Mouse (Mus musculus) NIH3T3 (cell line): Measurements from ENCODE around the gene Ccl17.
A peak's percentile ranks its signal among the peaks of the same experiment; 100 is the strongest.

Experiments
- DNase-seq: peaks from one replicate; pipeline ENCODE4 v3.0.0-alpha.2; 2012; ENCODE audit warnings: low read depth

Gene Ccl17

DNA sequence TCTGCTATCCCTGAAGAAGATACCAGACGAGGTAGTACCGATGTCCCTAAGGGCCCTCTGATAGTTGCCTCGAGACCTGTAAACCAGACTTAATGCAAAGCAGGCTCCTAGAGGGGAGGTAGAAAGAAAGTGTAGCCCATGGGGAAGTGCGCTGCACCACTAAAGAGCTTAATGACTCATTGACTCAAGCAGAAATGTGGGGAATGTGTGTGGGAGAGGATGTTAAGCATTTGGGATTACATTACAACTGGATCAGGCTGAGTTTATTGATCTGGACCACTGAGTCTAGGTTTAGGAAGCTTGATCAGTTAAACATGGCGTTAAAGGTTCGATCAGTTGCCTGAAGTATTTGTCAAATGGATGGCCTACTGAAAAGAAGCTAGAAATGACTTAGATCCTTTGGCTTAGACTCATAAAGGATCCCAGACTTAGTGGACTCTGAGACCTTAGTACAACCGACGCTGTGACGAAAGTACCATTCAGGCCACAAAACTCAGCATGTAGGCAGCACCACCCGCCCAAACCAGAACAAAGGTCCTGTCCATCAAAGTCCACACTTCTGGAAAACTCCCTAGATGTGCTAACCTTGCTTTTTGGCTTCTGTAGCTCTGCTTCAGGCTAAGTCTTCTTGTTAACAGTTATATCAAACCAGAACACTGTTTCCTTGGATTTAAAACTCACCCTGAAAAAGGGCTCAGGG is 20.8 kb upstream of the Ccl17 start:
- DNase-seq: peak; percentile 74

DNA sequence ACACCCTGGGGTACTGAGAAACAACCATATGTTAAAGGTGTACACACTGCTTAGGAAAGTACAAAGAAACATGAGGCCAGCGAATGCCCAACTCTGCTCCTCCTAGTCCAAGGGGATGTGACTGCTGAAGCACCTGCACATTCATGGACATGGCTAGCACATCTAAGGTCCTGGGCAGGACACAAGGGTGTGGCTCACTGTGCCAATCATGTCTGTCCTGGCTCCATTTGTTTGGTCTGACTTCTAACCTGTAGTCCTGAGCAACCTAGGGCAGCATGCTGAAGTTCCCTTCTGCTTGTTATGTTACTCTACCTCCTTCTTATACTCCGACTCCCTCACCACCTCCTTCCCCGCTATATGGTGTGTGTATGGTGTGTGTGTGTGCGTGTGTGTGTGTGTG is 15.9 kb upstream of the Ccl17 start:
- no peak for DNase-seq

DNA sequence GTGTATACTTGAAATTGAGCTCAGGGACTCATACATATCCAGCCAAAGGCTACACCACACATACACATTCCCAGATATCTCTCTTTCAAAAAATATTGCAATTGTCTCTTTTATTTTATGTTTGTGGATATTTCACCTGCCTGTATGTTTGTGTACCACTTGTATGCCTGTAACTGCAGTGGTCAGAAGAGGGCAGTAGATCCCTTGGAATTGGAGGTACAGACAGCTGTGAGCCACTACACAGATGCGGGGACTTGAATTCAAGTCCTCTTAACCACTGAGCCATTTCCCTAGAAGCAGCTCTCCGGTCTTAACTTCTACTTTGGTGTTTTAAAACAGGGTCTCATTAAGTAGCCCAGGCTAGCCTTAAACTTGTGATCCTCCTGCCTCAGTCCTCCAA is 15.5 kb upstream of the Ccl17 start:
- no peak for DNase-seq

DNA sequence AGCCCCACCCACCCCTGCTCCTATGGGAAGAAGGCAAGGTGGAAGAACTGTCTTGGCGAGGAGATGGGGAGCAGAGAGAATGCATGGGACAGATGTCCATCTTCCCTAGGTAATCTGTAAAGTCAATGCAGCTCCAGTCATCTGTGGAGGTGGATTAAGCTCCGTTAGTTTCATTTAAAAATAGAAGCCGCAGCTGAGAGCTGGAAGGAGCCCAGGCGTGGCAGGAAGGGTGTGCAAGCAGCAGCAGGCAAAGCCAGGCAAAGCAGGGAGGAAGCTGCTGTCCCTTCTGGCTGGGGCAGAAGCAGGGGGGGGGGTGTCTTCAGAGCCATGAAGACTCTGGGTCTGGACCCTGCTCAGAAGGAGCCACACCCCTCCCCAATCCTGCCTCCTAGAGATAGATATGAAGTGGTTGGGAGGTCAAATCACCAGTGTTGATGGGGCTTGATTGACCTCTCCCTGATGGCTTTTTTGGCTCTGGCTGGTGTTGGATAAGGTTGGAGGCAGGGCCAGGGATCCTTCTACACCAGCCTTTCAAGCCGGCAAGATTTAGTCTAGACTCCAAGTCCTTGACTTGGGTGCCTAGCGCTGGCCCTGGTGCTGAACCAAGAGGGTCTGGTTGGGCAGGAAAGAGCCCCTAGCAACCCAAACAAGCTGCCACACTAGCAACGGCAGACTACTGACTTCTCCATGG is 9.8 kb upstream of the Ccl17 start:
- peak; percentile 61 for DNase-seq

DNA sequence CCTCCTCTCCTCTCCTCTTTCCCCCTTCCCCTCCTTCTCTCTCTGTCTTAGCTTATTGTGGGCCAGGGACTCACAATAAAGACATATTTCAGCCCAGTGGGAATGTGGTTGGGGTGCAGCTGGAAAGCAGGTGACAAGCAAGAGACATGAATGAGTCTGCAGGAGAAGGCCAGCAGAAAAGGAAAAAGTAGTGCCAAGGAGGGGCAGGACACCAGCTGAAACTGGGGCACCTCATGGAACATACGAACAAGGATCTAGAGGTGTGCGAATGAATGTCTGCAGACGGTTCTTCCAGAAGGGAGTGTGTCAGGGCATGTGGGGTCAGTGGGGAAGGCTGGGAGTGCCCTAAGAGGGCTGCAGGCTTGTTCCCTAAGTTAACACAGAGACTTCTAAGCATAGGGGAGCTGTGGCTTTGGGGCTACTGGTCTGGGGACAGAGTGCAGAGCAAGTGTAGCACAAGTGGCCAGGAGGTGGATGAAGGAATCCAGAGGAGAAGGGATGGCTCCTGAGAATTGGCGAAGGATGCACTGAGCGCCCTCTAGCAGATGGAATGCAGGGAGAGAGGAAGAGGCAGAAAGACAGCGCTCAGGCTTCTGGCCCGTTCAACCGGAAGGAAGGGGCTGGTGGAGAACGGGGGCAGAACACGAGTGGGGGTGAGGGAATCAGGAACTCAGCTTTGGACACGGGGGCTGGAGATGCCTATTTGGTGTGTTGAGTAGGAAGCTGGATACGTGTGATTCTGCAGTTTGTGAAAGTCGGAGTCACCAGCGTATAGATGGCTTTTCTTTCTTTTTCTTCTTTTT is 8.8 kb upstream of the Ccl17 start:
- DNase-seq: no peak

DNA sequence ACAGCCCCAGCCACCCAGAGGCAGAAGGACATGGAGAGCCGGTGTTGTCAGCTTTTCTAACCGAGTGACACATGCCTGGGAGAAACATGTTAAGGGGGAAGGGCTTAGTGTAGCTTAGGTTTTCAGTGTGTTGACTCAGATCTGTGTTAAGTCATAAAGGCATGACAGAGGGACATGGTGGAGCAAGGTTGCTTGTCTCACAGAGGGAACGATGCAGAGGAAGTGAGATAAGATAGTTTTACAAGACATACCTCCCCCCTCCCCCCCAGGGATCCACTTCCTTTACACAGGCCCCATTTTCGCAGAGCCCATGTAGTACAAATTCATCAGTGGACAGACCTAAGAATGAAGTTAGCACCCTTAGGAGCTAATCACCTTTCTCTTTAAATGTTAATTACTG is 7.9 kb upstream of the Ccl17 start:
- DNase-seq: no peak

DNA sequence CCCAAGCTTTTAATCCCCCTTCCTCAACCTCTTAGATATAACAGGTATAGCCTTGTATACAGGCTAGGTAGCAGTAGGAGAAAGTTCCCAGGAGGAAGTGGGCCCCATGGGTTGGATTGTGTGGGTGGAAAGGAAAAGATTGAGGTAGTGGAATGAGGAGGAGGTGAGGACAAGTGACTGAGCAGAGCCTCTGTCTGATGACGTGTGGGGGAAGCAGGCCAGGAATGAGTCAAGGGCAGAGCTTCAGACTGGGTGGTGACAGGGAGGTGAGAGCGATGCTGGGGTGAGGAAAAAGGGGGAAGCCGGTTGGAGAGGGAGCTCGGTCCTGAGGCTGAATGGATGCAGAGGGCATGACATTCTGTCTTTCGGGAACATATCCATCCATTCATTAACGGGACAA is 6.7 kb upstream of the Ccl17 start:
- peak; percentile 79 for DNase-seq

DNA sequence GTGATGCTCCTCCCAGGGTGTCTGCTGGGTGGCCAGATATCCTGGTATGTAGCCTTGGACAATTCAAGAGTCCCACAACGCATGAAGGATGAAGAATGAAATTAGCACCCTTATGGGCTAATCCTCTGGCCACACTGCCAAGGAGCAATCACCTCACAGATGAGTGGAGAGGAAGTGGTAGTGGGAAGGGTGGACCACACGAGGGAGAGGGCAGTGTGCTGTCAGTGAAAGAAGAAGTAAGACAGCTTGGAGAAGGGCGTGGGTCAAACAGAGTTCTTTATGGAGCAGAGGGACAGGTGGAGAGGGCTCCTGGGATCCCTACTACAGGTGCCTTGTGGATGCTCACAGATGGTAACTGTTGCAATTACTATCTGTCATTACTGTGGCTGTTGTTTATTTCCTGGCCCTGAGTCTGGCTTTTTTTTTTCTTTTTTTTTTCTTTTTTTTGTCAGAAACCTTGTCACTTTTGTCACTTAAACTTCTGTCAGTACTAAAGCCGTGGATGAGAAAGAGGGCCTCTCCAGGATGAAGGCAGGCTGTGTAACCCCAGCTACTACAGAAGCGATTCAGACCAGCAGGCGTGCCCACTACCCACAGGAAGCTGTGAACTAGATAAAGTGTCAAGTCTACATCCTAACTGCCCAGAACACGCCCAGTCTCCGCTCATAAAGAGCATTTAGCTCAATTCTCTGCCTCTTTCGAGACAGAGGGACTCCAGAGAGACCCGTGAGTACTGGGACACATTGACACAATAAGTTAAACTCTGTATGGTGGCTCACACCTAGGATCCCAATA is 5.5 kb upstream of the Ccl17 start:
- no peak for DNase-seq

DNA sequence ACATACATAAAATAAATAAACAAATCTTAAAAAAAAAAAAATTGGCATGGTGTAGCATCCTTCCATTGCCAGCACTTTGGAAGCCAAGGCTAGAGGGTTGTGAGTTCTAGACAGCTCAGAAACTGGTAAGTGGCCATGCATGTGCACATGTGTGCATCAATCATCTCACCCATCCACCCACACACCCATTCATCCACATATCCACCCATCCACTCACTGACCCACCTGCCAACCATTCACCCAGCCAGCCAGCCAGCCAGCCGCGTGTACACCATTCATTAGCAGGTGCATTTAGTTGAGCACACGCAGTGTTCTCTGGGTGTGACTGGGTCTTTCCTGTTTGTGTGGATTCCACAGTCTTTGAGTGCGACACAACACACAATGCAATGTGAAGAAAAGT is 4.4 kb upstream of the Ccl17 start:
- DNase-seq: no peak

DNA sequence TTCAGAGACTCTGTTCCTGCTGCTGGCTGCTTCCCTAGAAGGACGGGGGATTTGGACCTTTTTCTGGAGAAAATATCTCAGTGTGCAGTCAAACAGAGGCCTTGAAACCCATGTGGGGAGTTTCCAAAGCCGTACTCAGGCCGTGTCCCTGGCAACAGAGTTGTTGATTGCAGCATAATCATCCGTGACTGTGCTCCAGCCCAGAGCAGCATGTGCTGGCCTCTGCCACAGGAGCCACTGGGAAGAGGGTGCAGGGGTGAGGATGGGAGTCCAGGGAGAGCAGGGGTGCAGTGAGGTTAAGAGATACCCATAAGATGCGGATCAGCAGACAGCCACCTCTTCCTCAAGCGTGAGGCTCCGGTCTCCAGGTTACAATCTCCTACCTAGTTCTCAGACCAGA is 2.7 kb upstream of the Ccl17 start:
- DNase-seq: peak; percentile 77

DNA sequence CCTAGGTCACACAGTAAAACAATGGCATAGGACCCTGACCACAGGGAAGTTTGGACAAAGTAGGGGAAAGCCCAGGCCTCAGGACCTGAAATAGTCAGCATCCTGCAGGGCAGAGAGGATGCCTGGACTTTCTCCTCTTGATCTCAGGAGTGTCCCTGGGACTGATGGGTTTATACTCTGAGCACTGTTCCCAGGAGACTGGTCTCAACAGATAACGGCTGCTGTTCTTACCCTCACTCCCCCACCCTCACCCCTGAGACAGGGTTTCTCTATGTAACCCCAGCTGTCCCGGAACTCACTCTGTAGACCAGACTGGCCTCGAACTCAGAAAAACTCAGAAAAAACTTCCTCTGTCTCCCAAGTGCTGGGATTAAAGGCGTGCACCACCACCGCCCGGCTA is 1.9 kb upstream of the Ccl17 start:
- DNase-seq: no peak

DNA sequence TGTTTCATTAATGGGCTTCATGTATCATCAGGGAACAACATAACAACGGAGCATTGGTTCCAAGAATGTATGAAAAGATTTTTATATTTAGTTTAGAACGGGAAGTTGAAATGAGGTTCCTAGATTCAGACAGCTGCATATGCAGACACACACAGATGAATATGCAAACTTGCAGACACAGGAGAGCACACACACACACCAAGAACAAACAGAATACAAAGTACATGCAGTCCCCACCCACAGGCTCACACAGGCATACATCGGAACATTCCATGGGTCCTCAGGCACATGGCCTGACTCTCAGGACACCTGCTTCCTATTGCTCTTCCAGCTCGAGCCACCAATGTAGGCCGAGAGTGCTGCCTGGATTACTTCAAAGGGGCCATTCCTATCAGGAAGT is 602 bp downstream of the Ccl17 start:
- no peak for DNase-seq

DNA sequence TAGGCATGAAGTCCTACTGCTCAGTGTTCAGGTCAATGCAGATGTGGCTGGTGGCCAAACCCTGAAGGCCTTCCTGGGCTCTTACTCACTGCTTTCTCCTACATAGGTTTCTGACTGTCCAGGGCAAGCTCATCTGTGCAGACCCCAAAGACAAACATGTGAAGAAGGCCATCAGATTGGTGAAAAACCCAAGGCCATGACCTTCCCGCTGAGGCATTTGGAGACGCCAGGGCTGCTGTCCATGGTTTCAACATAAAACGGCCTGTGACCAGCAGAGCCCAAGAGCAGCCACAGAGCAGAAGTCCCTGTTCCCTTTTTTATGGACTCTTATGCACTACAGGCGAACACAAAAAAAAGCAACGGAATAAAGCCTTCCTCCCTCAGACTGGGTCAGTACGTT is 1.4 kb downstream of the Ccl17 start:
- peak; percentile 69 for DNase-seq

DNA sequence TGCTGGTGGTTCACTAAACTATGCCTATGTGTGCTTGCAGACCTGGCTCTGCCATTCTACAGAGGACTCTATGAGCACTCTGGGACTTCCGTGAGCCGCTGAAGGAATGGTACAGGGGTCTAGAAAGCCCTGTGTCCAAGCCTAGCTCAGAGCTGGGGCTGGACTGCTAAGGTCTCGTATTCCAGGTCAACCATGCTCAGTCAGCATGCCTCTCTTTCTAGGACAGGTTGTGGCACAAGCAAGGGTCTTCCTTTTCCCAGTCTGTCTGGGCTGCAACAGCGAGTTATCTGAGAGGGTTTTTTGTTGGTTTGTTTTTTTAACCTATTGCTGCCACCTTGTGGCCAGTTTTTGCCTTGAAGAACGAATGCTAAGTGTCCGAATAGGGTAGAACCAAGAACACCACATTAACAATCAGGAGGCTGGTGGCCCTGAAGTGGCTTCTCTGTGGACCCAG is 2.4 kb downstream of the Ccl17 start:
- peak; percentile 97 for DNase-seq

DNA sequence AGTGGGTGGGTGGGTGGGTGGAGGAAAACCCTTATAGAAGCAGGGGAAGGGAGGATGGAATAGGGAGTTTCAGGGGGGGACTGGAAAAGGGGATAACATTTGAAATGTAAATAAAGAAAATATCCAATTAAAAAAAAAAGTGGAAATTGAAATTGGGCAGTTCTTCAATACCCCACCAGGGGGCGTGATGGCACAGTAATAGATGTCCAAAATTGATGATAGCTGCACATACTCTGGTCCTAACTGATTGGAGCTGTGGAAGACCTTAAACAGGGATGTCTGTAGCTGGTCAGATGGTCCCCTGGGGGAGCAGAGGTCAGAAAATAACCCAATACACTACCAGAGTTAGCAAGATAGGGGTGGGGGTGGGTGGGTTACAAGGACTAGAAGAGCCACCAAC is 4.3 kb downstream of the Ccl17 start:
- DNase-seq: peak; percentile 68

DNA sequence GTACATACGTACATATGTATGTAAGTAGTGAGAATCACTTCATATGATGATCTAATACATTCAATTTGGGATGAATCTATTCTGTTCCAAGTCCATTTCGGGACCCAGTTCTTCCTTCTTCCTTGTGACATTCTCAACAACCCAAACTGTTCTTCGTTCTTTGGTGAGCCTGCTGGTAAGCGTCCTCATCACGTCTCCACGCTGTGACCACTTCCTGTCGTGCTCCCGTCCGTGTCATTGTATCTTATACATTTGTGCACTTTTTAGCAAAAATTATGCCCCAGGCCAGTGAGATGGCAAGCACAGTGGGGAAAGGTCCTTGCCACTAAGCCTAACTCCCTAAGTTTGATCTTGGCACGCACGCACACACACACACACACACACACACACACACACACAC is 7.7 kb downstream of the Ccl17 start:
- no peak for DNase-seq

DNA sequence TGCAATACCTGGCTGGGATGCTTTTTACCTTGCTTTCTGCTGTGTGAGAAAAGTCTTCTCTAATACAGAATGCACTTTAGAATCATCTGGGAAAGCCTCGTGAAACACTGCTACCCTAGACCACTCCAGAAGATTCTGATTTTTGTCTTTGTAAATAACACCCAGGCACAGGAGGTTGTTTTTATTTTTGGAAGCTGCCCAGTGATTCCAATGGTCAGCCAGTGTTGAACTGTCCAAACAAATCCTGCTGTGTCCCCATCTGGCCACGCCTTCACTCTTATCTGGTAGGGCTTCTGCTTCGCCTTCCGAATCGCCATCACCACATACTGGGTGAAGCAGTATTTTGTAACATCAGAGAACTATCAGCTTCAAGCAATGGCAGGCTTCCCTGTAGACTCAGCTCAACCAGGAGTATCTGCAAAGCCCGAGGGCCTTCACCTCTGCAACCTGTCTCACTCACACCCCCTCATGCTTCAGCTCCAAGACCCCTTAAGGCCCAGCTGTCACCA is 9.5 kb downstream of the Ccl17 start:
- DNase-seq: no peak

DNA sequence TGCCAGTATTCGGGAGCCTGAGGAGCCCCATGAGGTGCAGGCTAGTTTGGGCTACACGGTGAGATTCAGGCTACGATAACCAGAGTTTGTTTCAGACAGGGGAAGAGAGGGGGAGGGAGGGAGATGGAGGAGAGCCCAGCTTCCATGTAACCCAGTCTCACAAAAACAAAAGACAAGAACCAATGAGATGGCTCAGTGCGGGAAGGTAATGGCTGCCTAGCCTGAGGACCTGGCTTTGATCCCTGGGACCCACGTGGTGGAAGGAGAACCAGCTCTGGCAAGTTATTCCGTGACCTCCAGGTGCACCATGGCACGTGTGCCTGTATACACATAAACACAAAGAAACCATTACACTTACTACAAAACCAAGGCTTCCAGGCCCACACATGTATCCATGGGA is 10.3 kb downstream of the Ccl17 start:
- no peak for DNase-seq

DNA sequence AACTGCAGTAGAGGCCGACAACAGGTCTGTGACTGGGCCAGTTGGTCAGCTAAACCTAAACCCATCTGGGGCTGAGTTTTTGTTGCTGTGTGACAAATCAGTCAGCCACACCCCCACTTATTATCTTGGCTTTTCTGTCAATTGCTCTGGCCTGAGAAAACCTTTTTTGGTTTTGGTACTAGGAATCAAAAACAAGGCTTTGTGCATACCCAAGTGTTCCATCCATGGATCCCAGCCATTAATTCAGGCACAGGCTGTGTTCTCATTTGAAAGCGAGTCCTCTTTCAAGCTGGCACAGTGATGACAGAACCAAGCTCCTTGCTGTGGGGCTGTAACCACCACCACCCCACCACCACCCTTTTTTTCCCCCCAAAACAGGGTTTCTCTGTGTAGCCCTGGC is 11.1 kb downstream of the Ccl17 start:
- no peak for DNase-seq

DNA sequence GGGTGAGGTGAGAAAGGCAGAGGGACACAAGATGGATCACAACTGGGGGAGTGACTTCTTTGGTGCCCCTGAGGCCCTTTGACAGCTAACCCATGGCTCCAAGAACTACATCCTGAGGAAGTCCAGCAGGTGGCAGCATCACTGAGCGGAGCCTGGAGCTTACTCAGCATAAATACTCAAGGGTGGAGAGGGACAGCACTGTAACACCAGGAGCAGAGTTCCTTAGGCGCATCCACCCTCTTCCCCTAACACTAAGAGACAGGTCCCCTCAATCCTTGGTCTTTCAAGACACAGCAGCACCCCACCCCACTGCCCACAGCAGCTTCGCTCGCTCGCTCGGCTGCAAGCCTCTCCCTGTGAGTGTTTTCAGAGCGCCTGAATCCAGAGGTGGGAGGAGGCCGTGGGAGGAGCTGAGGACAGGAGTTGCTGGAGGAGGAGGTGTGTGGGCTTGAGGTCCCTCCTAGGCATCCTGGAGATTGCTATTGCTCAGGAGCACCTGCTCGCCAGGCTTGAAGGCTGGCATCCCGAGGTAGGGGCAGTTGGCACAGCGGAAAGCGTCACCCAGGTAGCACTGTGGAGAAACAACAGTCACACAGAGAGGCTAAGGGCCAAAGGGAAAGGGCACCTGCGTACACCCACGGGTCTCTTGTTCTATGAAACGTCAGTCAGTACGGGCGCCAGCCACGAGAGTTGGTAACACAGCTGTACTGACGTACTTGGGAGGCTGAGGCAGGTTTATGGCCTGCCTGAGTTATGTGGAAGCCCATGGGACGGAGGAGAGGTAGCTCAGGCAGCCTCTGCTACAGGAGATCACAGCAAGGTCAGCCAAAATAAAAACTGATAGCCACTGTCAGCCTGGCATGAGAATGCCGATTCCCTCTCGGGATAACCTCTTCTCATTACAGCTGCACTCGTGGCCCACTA is 12.6 kb downstream of the Ccl17 start:
- peak; percentile 78 for DNase-seq

DNA sequence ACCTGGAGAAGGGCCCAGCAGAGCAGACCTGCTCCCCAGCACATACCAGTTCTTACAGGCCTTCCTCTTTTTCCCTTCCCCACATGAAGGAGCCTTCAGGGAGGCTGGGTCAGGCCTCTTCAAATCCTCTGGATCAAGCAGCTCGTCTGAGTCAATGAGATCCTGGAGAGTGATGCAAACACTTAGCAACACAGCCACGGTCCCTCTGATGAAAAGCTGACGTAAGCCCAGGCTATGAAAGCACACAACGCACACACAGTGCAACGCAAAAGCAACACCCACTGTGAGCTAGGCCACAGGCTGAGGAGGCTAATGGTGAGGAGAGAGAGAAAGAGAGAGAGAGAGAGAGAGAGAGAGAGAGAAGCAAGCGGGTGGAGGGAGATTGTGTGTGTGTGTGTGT is 14.9 kb downstream of the Ccl17 start:
- DNase-seq: no peak
